Mouse (Mus musculus): ENCODE results near the gene Rcc1. TPM values are rescaled to one million over a fixed set of nuclear protein-coding genes. Genes with fewer than 3 reads are reported as not detected.
A peak's percentile ranks its signal among the peaks of the same experiment; 100 is the strongest.
"Not testable (repeated sequence)": the region's sequence is repeated elsewhere in the genome, so short reads cannot be mapped to it uniquely, and the experiment has no call there.

Gene Rcc1
- total RNA-seq, 1 experiment from 2014 or later = 20.6 TPM

DNA sequence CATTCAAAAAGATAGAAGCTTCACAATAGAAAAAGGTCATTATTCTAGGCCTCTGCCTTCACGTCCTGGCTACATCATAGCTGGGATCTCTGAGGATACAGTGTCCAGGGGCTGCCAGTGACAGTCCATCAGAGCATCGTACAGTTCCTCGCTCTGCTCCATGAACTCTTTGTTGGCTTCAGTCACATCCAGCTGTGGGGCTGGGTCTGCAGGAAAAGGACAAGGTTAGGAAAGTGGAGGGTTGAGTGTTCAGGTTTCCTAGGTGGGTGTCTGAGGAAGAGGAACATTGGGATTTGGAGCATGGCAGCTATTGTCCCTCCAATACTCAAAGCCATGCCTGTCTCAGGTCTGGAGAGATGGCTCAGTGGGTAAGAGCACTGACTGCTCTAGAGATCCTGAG lies 41.6 kb downstream of the Rcc1 start:
- DNase-seq = no peak

DNA sequence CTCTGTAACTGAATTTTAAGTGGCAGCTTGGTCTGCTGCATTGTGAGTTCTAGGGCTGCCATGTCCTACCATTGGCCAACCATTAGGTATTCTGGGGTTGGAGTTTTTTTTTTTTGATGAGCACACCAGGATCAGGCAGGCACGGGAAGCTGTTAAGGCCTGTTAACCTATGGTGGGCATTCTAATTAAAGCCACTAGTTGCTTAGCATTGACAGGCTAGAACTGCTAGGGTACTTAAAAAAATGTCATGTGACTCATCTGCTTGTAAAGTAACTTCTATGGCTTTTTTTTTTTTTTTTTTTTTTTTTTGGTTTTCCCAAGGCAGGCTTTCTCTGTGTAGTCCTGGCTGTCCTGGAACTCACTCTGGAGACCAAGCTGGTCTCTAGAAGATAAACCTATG lies 42.2 kb downstream of the Rcc1 start:
- DNase-seq = no peak

DNA sequence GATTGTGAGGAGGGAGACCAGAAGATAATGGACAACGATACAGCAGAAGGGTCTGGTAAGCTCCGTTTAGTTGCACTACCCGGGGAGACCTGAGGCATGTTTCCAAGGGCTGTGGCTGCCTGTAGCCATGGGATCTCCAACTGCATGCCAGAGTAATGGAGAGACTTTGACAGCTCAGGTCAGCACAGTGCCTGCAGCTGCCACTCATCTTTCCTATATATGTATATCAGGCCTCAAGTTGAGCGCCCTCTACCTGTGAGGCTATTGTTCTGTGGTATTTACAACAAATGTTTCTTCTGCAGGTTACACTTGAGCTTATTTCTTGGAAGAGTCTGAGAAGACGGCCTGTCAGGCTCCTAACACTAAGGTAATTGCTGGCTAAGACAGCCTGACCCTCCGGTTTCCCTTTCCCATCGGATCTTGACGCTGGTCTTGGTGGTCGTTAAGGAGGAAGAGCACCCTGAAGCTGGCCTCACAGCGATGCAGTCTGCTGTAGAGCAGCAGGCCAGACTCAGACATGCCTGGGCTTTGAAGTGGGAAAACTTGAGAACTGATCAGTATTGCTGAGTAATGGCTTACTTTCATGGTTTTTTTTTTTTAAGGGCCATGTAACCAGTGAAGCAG lies 43.4 kb downstream of the Rcc1 start:
- DNase-seq = peak; percentile 46

DNA sequence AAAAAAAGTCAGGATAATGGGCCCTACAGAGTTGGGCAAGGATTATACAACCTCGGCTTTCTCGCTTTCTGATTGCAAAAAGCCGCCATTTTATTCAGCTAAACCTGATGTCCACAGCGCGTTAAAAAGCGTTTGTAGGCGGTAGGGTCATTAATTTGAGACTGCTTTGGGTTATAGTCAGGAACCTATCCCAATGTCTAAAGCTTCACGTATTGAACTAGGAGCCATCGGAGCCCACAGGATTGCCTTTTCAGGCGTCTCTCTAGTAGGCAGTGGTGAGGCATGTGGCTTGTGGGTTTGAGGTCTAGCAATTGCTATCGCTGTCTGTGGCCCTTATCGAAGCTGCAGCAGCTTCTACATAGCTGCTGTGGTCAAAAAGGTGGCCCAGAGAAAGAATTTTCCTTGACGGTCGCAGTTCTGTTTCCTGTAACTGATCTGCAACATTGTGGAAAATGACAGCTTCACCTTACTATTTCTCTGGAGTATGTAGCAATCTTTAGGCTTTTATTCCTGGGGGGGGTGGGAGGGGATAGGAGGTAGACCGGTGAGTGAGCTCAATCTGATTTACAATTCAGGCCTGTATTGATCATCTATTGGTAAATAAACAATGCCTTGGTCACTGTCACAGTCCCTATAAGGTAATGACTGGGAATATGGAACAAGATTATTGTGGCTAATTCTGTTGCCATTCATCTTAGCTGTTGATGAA lies 44.1 kb downstream of the Rcc1 start:
- peak; percentile 26 for DNase-seq

DNA sequence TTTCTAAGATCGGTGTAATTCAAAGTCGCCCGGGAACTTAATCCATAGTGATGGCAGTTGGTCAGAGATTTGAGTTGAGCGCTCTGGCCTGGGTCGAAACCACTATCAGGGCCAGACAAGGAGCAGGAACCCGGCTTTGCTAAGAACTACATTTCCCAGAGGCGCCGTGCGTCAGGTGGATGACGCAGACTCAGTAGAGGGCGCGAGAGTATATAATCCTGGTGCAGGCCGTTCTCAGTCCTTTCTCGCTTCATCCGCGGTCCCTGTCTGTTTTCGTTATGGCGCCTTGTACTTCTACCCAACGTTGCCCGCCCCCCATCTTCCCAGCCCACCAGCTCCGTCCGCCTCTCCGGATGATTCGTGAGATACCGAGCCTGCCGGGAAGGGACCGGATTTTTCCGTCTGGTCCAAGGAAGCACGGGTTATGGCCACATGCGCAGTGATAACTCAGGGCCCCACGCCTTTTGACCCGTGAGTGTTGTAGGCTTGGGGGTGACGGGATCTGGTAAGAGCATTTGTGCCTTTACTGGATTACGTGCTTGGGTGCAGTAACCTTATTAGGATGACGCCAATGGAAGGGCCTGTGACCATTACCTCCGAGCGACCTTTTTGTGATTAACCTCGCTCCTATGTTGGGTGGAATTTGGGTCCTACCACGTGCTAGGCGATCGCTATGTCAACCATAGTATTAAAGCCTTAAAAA lies 44.8 kb downstream of the Rcc1 start:
- DNase-seq = peak; percentile 94

DNA sequence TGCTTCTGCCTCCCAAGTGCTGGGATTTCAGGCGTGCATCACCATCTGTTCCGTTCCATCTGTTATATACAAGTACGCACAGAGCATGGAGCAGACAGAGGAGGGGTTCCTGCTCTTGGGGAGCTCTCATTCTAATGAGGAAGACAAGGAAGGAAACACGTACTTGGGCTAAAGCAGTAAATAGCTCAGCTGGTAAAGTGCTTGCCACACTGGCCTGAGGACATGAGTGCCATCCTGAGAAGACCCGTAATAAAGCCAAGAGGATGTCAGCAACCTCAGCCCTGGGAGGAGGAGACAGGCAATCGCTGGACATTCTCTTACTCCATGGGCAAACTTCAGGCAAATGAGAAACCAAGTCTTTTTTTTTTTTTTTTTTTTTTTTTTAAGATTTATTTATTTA lies 47.4 kb downstream of the Rcc1 start:
- DNase-seq = no peak

DNA sequence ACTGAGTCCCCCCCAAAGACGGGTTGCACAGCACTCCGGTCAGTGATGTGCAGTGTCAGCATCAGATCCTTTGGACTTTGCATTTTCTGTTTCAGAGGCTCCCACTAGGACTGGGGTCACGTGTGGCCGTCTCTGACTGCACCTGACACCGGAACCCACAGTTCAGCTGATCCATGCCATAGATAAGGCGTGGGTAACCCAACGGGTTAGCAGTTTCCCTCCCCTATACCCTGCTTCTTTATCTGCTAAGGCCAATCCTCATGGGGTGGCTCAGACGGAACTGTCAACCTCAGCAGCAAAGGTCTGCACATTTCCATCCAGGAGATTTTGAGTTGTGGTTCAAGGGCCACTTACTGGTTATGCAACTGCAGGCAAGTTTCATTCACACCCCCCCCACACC lies 48.1 kb downstream of the Rcc1 start:
- DNase-seq = no peak

DNA sequence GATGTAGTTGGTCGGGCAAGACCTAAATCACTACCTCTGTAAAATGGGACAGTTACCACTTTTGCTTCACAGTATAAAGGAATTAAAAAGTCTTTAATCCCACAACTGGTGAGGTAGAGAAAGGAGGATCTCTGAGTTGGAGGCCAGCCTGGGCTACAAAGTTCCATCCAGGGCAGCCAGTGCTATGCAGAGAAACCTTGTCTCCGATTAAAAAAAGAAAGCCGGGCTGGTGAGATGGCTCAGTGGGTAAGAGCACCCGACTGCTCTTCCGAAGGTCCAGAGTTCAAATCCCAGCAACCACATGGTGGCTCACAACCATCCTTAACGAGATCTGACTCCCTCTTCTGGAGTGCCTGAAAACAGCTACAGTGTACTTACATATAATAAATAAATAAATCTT lies 49.9 kb downstream of the Rcc1 start:
- not testable (repeated sequence) for DNase-seq

DNA sequence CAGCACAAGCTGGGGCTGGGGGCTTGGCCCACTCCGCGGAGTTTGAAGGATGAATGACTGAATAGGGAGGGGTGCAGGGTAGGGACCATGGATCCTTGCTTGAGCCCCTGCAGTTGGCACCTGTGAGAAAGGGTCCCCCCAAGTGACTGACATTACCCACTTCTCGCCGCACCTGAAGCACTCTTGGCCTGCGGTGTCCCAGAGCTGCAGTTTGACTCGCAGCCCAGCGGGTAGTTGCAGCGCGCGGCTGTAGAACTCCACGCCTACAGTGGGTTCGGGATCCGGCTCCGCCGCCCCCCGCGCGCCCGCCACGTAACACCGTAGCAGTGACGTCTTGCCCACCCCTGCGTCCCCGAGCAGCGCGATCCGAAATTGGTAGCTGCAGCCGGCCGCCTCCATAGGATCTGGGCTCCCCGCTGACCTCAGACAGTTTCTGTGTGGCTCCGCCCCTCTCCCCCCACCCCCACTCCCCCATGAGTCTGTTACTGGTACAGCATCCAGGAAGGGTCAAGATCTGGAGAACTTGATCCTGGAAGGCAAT lies 50.4 kb downstream of the Rcc1 start, which contains the start of gene Rab42:
Gene Rab42 (minus strand): TSS at position 447 of the 541 bp plus-strand sequence.
- peak; percentile 76 for DNase-seq

DNA sequence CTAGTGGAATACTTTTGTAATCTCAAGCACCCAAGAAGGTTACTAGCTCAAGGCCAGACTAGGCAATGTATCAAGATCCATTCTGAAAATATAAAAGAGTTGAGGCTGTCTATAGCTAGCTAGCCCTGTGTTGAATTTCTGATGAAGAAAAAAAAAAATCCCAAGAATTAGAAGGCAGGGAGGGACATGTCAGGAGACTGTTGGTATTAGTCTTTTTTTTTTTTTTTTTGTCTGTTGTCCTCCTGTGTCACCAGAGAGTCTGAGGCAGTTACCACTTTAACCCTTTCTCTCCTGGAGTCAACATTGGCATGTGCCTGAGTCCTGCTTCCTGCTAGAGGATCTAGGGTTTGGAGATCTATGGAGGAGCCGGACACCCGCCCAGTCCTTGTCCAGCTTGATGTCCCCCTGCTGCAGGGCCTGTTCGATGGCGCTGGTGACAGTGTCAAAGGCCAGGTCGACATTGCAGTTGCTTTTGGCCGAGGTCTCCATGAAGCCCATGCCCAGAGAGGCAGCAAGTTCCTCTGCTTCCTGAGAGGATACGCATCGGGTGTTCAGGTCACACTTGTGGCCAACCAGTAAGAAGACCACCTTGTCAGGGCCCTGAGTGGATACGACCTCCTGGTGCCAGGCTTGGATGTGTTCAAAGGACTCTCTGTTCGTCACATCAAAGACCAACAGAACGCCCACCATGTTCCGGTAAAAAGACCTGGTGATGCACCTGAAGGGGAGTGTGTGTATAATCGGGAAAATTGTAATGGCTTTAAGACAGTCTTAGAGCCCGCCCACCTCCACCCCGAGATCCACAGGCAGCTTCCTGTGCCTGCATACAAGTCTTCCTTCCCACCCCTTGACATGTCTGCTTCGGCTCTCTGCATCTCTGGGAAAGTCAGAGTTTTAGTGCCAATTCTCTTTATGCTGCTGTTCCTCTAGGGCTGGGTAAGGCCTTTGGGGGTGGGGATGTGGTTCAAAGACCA lies 51.2 kb downstream of the Rcc1 start:
- DNase-seq = peak; percentile 29

DNA sequence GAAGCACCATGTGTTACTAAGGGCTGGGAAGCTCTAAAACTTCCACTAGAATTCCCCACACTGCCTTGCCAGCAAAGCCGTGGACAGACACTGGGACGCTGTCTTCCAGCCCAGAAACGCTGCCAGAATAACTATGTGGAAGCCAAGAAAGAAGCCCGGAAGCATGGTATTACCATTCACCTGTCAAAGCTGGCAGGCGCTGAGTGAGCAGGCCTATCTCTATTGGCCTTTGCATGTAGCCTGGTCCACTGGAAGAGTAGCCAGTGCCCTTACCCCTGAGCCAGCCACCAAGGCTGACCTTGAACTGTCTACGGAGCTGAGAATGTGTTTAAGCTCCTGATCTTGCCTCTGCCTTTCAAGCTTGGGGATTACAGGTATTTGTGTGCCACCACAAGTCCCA lies 51.9 kb downstream of the Rcc1 start:
- DNase-seq = peak; percentile 55

DNA sequence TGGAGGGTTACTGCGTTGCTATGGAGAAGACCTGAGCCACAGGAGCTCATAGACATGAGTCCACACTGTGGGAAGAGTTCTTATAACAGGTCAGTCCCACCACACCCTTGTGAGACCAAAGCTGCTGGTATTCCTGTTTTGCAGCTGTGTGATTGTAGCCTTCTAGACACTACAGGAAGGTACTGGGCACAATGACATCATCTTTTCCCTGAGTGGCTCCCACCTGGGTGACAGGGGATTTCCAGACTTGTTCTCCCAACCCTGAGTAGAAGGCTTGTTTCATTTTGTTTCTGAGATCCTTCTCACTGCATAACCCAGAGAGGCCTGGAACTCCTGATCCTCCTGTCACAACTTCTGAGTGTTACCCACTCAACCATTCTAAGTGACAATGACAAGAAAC lies 53.6 kb downstream of the Rcc1 start:
- no peak for DNase-seq

DNA sequence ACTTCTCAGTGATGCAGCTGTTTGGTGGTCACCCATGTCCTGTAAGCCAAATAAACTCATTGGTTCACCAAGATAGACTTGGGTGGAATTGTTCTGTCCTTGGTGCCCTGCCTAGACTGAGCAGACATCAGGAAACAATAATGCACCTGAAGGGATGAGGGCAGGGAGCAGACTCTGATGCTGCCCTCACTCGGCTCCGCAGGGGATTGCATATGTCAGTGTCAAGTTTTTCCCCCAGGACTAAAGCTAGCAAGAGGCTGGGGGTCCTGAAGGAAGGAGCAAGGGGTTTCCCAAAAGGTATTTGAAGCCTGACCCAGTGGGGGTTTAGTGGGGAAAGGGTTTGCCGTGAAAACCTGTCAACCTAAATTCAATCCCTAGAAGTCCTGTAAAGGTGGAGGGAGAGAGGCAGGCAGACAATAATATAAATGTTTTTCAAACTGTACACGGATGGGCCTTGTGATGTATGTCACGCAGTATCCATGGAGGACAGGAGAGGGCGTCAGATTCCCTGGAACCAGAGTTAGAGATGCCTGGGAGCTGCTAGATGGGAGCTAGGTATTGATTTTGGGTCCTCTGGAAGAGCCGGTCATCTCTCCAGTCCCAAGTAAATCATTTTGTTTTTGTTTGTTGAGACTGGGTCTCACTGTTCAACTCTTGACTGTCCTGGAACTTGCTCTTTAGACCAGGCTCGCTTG lies 57.6 kb downstream of the Rcc1 start:
- peak; percentile 39 for DNase-seq

DNA sequence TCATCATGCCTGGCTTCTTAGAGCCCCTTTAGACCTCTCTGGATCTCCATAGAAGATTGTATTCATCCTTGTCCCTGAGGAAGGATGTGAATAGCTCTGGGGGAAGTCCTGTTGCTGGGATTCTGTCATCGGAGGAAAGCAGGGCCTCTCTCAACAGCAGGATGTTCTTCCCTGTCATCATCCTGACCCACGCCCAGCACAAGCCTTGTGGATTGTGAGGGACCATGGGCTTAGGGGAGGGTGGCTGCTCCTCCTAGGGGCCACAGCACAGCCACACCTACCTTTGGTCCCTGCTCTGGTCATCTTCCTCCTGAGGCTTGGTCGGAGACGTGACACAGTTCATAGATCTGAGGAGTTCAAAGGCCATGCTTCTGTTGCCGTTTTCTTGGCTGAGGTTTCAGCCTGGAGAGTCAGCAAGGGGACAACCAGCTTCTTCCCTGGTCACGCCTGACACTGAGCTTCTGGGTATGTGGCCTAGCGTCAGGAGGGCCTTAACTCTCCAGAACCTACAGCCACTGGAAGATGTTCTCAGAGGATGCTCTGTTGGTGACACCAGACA lies 59.6 kb downstream of the Rcc1 start:
- DNase-seq = peak; percentile 11

DNA sequence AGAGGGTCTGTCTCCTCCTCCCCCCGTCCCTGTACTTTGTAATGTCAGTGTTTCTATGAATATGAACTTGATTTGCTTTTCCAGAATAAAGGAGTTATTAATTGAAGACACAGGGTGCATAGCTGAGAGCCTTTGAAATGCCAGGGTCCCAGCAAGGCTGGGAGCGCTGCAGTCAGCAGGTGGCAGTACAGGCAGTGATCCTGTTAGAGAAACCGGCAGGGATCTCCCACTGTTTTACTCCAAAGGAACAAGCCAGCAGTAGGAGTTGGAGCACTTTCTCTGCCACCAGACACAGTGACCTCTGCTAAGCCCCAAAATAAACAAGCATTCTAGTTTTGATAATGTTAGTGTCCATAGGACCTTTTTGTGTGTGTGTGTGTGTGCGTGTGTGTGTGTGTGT lies 60.4 kb downstream of the Rcc1 start:
- peak; percentile 77 for DNase-seq

DNA sequence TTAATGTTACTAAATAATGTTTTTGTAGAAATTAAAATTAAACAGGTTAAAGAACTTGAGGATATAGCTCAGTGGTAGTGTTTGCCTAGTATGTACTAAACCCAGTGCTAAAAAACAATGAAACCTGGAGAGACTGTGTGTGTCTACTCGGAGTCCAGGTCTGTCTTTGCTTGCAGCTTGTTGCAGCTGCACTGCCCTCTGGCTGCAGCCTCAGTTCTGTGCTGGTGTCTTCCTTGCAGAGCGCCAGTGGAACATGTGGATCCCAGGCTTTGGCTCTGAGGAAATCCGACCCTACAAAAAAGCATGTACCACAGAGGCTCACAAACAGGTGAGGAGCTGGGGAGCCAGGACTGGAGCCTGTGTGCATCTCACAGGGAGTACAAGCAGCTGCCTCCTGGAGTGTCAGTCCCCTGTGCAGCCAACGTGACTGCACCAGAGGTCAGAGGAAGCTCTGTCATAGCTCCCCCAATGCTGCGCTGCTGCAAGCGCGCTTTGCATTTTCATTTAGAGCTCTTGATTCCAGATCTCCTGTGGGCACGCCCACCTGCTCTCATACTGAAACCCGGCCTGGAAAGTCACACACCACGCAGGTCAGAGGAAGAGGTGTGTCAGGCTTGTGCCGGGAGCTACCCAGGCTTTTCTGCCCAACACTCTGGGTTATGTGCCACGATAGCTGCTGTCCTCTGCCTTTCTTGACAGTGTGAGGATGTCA lies 61.6 kb downstream of the Rcc1 start:
- peak; percentile 4 for DNase-seq

DNA sequence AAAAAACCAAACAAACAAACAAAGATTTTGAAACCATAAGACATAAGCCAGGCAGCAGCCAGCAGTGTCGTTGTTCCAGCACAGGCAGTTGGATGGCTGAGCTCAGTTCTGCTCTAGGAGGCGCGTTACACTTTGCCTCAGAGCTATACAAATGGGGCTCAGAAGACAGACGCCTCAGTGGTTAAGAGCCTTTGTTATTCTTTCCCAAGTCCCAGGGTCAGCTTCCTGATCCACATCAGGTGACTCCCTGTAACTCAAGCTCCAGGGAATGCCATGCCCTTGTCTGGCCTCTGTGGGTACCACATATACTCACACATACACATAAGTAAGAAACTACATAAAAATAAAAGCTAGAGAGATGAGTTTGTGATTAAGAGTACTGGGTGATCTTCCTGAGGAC lies 62.3 kb downstream of the Rcc1 start:
- DNase-seq = no peak

DNA sequence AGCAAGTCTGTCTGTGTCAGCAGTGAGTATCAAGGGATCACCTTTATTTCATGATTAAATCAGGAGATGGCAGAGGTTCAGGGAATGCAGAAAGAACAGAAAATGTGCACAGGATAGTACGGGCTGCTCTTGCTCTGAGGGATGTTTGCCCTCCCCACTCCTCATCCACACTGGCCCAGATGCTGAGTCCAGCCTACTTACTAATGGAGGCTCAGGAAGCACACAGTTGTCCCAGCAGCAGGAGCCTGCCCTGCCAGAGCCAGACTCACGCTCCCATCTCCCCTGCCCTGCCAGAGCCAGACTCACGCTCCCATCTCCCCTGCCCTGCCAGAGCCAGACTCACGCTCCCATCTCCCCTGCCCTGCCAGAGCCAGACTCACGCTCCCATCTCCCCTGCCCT lies 64.6 kb downstream of the Rcc1 start:
- DNase-seq = not testable (repeated sequence)
